Mouse (Mus musculus): Measurements from ENCODE around the gene Crebbp.

GRCm38 (mm10) chr16:4198004-4198403 is 15.8 kb downstream of the Crebbp start:
- TF ChIP-seq CTCF (IDR thresholded peaks at IDR 0.05; ENCODE audit: low read depth, low read length) (no peak), POLR2A (IDR thresholded peaks at IDR 0.05; ENCODE audit: borderline replicate concordance, low read depth, low read length) (no peak)
